37 mouse cellular contexts compared by ENCODE assay signal in the genomic region with DNA sequence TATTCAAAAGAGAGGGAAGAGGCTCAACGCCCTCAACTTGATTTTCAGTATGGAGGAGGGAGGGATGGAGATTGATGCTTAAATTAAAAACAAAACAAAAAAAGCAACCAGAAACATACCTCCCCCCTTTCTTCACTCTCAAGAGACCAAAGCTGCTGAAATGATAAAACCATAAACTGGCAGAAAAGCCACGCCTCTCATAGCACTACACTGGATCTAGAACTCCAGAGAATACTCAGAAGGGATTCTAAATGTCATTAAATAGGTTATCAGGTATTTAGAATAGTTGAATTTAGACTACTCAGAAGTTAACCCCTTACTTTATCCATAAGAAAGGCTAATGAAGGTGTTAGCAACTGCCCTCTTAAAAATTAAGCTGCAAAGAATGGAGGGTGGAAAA. TPM values are rescaled to one million over a fixed set of nuclear protein-coding genes. Genes with fewer than 3 reads are reported as not detected.
A peak's percentile ranks its signal among the peaks of the same experiment; 100 is the strongest.
DNase-seq lines count a peak whose midpoint lies in the region; ATAC-seq and TF ChIP-seq lines count a peak whose summit lies in the region.
"Had no signal": no experiment of that assay in that cellular context is flagged by ENCODE, and none has a peak within 500 bp of the region (broad histone marks: within the 10 kb centered on the region; RNA-seq: fewer than 3 reads in every experiment).

No protein-coding gene starts in this region.

- no peak for TF ChIP-seq POLR2A in MEL (IDR thresholded peaks at IDR 0.05; ENCODE audit: control insufficient read depth in 1 of 2, insufficient read depth in 1 of 2, low read depth in 1 of 2, low read length in 2 of 2, poor library complexity in 1 of 2)

- H3K4me3 ChIP-seq in MEL (ENCODE audit: control insufficient read depth in 1 of 2, insufficient read depth in 1 of 2, low read depth in 2 of 2, low read length in 2 of 2) = peak overlapping the region; percentile 63 to 94
- peak overlapping the region; percentile 100 for H3K4me3 ChIP-seq in liver, embryonic 13.5 days (replicated peaks)
- H3K4me3 ChIP-seq in macrophage (ENCODE audit: inconsistent target) = peak overlapping the region; percentile 69; the same call in 1 of the 2 replicates
- H3K4me3 ChIP-seq: forebrain, embryonic 13.5 days; hindbrain, embryonic 10.5 days; left cerebral cortex, adult 2 months had no signal

- H3K27ac ChIP-seq in MEL (ENCODE audit: control insufficient read depth, low read depth, low read length) (peak overlapping the region; percentile 98; the same call in 1 of the 2 replicates), macrophage (no peak overlapping the region)
- H3K27ac ChIP-seq in liver, embryonic 13.5 days = peak overlapping the region; percentile 98; the same call in 1 of the 2 replicates
- H3K27ac ChIP-seq: forebrain, embryonic 13.5 days; hindbrain, embryonic 10.5 days; hindbrain, embryonic 15.5 days; kidney, embryonic 15.5 days; left cerebral cortex, adult 2 months; limb, embryonic 15.5 days; lung, embryonic 15.5 days; neural tube, embryonic 15.5 days had no signal

- H3K4me1 ChIP-seq in MEL (ENCODE audit: control insufficient read depth in 1 of 2, insufficient read depth in 2 of 2, low read length in 2 of 2) = peaks cover 9 to 16% of the 10 kb centered on the region in 2 experiments
- peaks cover 32% of the 10 kb centered on the region for H3K4me1 ChIP-seq in liver, embryonic 13.5 days (replicated peaks)

- TF ChIP-seq RAD21 in MEL (IDR thresholded peaks at IDR 0.05; ENCODE audit: low read depth, low read length) = no peak

- H3K27me3 ChIP-seq in MEL (ENCODE audit: control insufficient read depth in 1 of 2, insufficient read depth in 2 of 2, low read length in 2 of 2) = no peaks in the 10 kb centered on the region
- no peaks in the 10 kb centered on the region for H3K27me3 ChIP-seq in liver, embryonic 13.5 days
- H3K27me3 ChIP-seq: forebrain, embryonic 13.5 days; heart, embryonic 12.5 days; hindbrain, embryonic 15.5 days; kidney, embryonic 15.5 days; limb, embryonic 15.5 days; lung, embryonic 15.5 days; neural tube, embryonic 15.5 days had no signal

- peak; percentile 16 for DNase-seq in heart, adult 11 months
- no peak for DNase-seq in heart, postnatal 36 days
- peak; percentile 55 for DNase-seq in MEL (ENCODE audit: low read depth, low spot score)
- no peak for DNase-seq in liver, embryonic 13.5 days
- no peak for DNase-seq in right cerebral cortex, postnatal 36 days (ENCODE audit: low spot score in 2 of 2)
- DNase-seq in yolk sac, embryonic 10.5 days (ENCODE audit: low spot score) = no peak
- DNase-seq: adrenal gland, postnatal 25 days; cerebellum, adult 18-20 months; cerebellum, postnatal 10 days; gastrocnemius, postnatal 25 days; heart, postnatal 10 days; kidney, adult 18-20 months; kidney, postnatal 25 days; lung, postnatal 36 days; midbrain, embryonic 14.5 days; retina, postnatal 1 day; right cerebral cortex, postnatal 14 days; thymus, postnatal 25 days had no signal

- H3K9me3 ChIP-seq in MEL (replicated peaks; ENCODE audit: insufficient read depth, low read length) = no peaks in the 10 kb centered on the region
- peaks cover 4% of the 10 kb centered on the region; the same call in 1 of the 2 replicates for H3K9me3 ChIP-seq in liver, embryonic 13.5 days (replicated peaks)
- H3K9me3 ChIP-seq: forebrain, embryonic 13.5 days; hindbrain, embryonic 15.5 days; kidney, embryonic 15.5 days; limb, embryonic 15.5 days; lung, embryonic 15.5 days; neural tube, embryonic 15.5 days had no signal

- TF ChIP-seq EP300 in MEL (IDR thresholded peaks at IDR 0.05; ENCODE audit: low read depth in 1 of 2, low read length in 2 of 2) = no peak

- WGBS in liver, embryonic 13.5 days (ENCODE audit: insufficient replicate concordance) = 48% methylated on average over 2 of the region's 2 CpGs
- 65% methylated on average over 2 of the region's 2 CpGs for WGBS in macrophage (ENCODE audit: missing documents)

- intact Hi-C loops in heart, postnatal 36 days (cut with DNase I) = no loop called here

- peak overlapping the region; percentile 100 for H3K9ac ChIP-seq in MEL (ENCODE audit: control insufficient read depth, low read depth, low read length, poor library complexity, severe bottlenecking)
- peak overlapping the region; percentile 98 for H3K9ac ChIP-seq in liver, embryonic 13.5 days
- H3K9ac ChIP-seq: forebrain, embryonic 13.5 days; hindbrain, embryonic 15.5 days; kidney, embryonic 15.5 days; limb, embryonic 15.5 days; lung, embryonic 15.5 days; neural tube, embryonic 15.5 days had no signal

- TF ChIP-seq CTCF in MEL (IDR thresholded peaks at IDR 0.05 in 2 of 3, conservative IDR thresholded peaks at IDR 0.05 in 1 of 3; ENCODE audit: control insufficient read depth in 1 of 3, insufficient read depth in 1 of 3, low read depth in 2 of 3, low read length in 3 of 3, poor library complexity in 1 of 3, severe bottlenecking in 1 of 3) = no peak

- peaks cover 0 to 18% of the 10 kb centered on the region in 2 experiments; a peak in 3 of 4 replicates for H3K36me3 ChIP-seq in MEL (ENCODE audit: control insufficient read depth in 1 of 2, insufficient read depth in 2 of 2, low read length in 2 of 2)
- H3K36me3 ChIP-seq in liver, embryonic 13.5 days = no peaks in the 10 kb centered on the region
- H3K36me3 ChIP-seq in macrophage (ENCODE audit: inconsistent target) = no peaks in the 10 kb centered on the region
- H3K36me3 ChIP-seq: hindbrain, embryonic 10.5 days; hindbrain, embryonic 15.5 days; kidney, embryonic 15.5 days; limb, embryonic 15.5 days; lung, embryonic 15.5 days; neural tube, embryonic 15.5 days had no signal

- peak overlapping the region; percentile 81 for H3K4me2 ChIP-seq in liver, embryonic 13.5 days
- H3K4me2 ChIP-seq: hindbrain, embryonic 15.5 days had no signal

- no peak for ATAC-seq in liver, embryonic 13.5 days (ENCODE audit: low read depth)
- ATAC-seq: forebrain, embryonic 13.5 days had no signal

- H3K79me2 ChIP-seq in MEL (ENCODE audit: control insufficient read depth, insufficient read depth, low read length, poor library complexity) (peaks cover 39% of the 10 kb centered on the region), macrophage (ENCODE audit: inconsistent target) (peaks cover 66% of the 10 kb centered on the region)

TF ChIP-seq in MEL, 35 proteins besides CTCF, POLR2A, EP300 and RAD21:
- no peak for TF ChIP-seq HCFC1 (IDR thresholded peaks at IDR 0.05; ENCODE audit: low read depth, low read length)
- peak; percentile 29; the same call in 1 of the 2 replicates for TF ChIP-seq ZNF384 (IDR thresholded peaks at IDR 0.05; ENCODE audit: low read depth, low read length)
- TF ChIP-seq CHD1 (IDR thresholded peaks at IDR 0.05; ENCODE audit: low read depth, low read length) = 0 out of 2 replicates have a peak, but pooled peaks have one; percentile 68
- TF ChIP-seq TAL1 (IDR thresholded peaks at IDR 0.05; ENCODE audit: low read length) = no peak

RNA-seq across cellular contexts. Expression of gene Heatr5a, which starts 2.0 kb away (rescaled TPM):
- 10 to 100 TPM; 18.8 to 20.9 TPM for total RNA-seq in heart, postnatal 36 days (2021)
- 41.2 and 46.2 TPM in 2 replicates for total RNA-seq in MEL (2012; rRNA removed)
- polyA plus RNA-seq in MEL (2012; ENCODE audit: insufficient read depth in 1 of 2, insufficient read length in 2 of 2, low read depth in 1 of 2, low replicate concordance in 2 of 2, missing spikeins in 1 of 2) (10 to 100 TPM; 70.4 to 70.5 TPM), macrophage (2018) (31.9 to 48.6 TPM (median 32.3 TPM) in 3 replicates)
- 5.1 and 6.0 TPM in 2 replicates for polyA plus RNA-seq in liver, embryonic 13.5 days (2015; fragmentation: Nextera tagmentation; extraction: Ambion mirVana)
- 100 to 1,000 TPM in 18 of 26 experiments, 10 to 100 TPM in 8; 24.0 to 402 (median 140) TPM for total RNA-seq in macrophage (2018; cell fraction: chromatin; rRNA removed)
- total RNA-seq in macrophage (2018; cell fraction: cytosol; rRNA removed) = 10 to 100 TPM; 16.3 to 55.2 (median 36.8) TPM
- 100 to 1,000 TPM in 10 of 26 experiments, 10 to 100 TPM in 16; 34.1 to 225 (median 88.3) TPM for total RNA-seq in macrophage (2018; cell fraction: nucleus; rRNA removed)

RNA-seq across cellular contexts. Expression of gene Dtd2, which starts 37.2 kb away (rescaled TPM):
- 1 to 10 TPM; 5.1 to 6.1 TPM for total RNA-seq in heart, postnatal 36 days (2021)
- 15.5 and 16.1 TPM in 2 replicates for total RNA-seq in MEL (2012; rRNA removed)
- polyA plus RNA-seq in MEL (2012; ENCODE audit: insufficient read depth in 1 of 2, insufficient read length in 2 of 2, low read depth in 1 of 2, low replicate concordance in 2 of 2, missing spikeins in 1 of 2) (10 to 100 TPM in 1 of 2 experiments, not detected in 1; 22.4 TPM), macrophage (2018) (8.4 to 14.7 TPM (median 12.0 TPM) in 3 replicates)
- polyA plus RNA-seq in liver, embryonic 13.5 days (2015; fragmentation: Nextera tagmentation; extraction: Ambion mirVana) = 16.7 and 17.4 TPM in 2 replicates
- 10 to 100 TPM in 3 of 26 experiments, 1 to 10 TPM in 18, under 1 TPM in 4, not detected in 1; 0.54 to 13.7 (median 3.6) TPM for total RNA-seq in macrophage (2018; cell fraction: chromatin; rRNA removed)
- 10 to 100 TPM in 18 of 26 experiments, 1 to 10 TPM in 8; 6.5 to 16.8 (median 11.4) TPM for total RNA-seq in macrophage (2018; cell fraction: cytosol; rRNA removed)
- 10 to 100 TPM in 6 of 26 experiments, 1 to 10 TPM in 20; 1.0 to 13.8 (median 5.3) TPM for total RNA-seq in macrophage (2018; cell fraction: nucleus; rRNA removed)

RNA-seq across cellular contexts. Expression of gene Gpr33, which starts 58.8 kb away (rescaled TPM):
- total RNA-seq in heart, postnatal 36 days (2021) = not detected
- total RNA-seq in MEL (2012; rRNA removed) = not detected in 2 replicates
- polyA plus RNA-seq in MEL (2012; ENCODE audit: insufficient read depth in 1 of 2, insufficient read length in 2 of 2, low read depth in 1 of 2, low replicate concordance in 2 of 2, missing spikeins in 1 of 2) = not detected
- not detected in 2 replicates for polyA plus RNA-seq in liver, embryonic 13.5 days (2015; fragmentation: Nextera tagmentation; extraction: Ambion mirVana)
- not detected for total RNA-seq in macrophage (2018; cell fraction: chromatin; rRNA removed)
- total RNA-seq in macrophage (2018; cell fraction: cytosol; rRNA removed) = not detected
- not detected for total RNA-seq in macrophage (2018; cell fraction: nucleus; rRNA removed)
- not detected in 3 replicates for polyA plus RNA-seq in macrophage (2018)
- total RNA-seq: adrenal gland, postnatal 25 days; gastrocnemius, postnatal 25 days; heart, adult 18-20 months; heart, postnatal 10 days; layer of hippocampus, adult 18-20 months; layer of hippocampus, postnatal 10 days; left cerebral cortex, adult 2 months; left cerebral cortex, postnatal 36 days; monocyte, adult 5-6 weeks had no signal
- polyA plus RNA-seq: cortical plate, adult 2 months; embryonic facial prominence, embryonic 14.5 days; forebrain, embryonic 13.5 days; heart, embryonic 12.5 days; hindbrain, embryonic 10.5 days; hindbrain, embryonic 15.5 days; intestine, embryonic 14.5 days; kidney, embryonic 15.5 days; limb, embryonic 15.5 days; lung, embryonic 15.5 days; midbrain, embryonic 14.5 days; neural tube, embryonic 15.5 days; stomach, embryonic 16.5 days had no signal

Comparison
In these comparisons a context has a peak if more than half of its experiments do, and no peak if none do; other contexts are left out.
1. DNase-seq: peak in heart, adult 11 months (single experiment) and MEL (single experiment); none in heart, postnatal 36 days (0 of 2), liver, embryonic 13.5 days (single experiment), right cerebral cortex, postnatal 36 days (0 of 2) and yolk sac, embryonic 10.5 days (single experiment).
2. Peak in every context shown above with its lines, with median percentiles within 50 percentile points of each other: H3K4me3 ChIP-seq.